Mouse (Mus musculus): Measurements from ENCODE around the gene Aldh6a1. TPM values are rescaled to one million over a fixed set of nuclear protein-coding genes. Genes with fewer than 3 reads are reported as not detected.

Gene Aldh6a1
- total and polyA plus RNA-seq, 2 experiments from 2014 or later: 37.4 to 41.3 TPM

- WGBS: under 1% methylated on average over 46 of the region's 52 CpGs
- Histone ChIP-seq H3K36me3 (ENCODE audit: insufficient read depth, low read length) (no peaks in the 10 kb centered on the region), H3K4me3 (ENCODE audit: low read depth, low read length) (peak overlapping the region; percentile 86), H3K27me3 (ENCODE audit: insufficient read depth, low read length) (no peaks in the 10 kb centered on the region), H3K9me3 (ENCODE audit: low read length) (no peaks in the 10 kb centered on the region), H3K4me1 (ENCODE audit: insufficient read depth, low read length) (peaks cover 2% of the 10 kb centered on the region; the same call in 1 of the 2 replicates), H3K27ac (ENCODE audit: low read depth, low read length) (peak overlapping the region; percentile 92), H3K9ac (replicated peaks; ENCODE audit: low read length, poor library complexity, severe bottlenecking) (peak overlapping the region; percentile 88), H3K4me2 (ENCODE audit: low read depth, low read length, poor library complexity, severe bottlenecking) (peak overlapping the region; percentile 82)
- DNase-seq (ENCODE audit: low spot score): peak; percentile 47
- 0 out of 2 replicates have a peak, but pooled peaks have one; percentile 2 for TF ChIP-seq CTCF (IDR thresholded peaks at IDR 0.05)
- ATAC-seq (ENCODE audit: low FRiP score): peak; percentile 76
Measured at GRCm38 (mm10) chr12:84407874-84408818, 42.7 kb downstream of the Aldh6a1 start.

GRCm38 (mm10) chr12:84407259-84407658 lies 43.5 kb downstream of the Aldh6a1 start:
- Histone ChIP-seq H3K36me3 (ENCODE audit: insufficient read depth, low read length) (no peaks in the 10 kb centered on the region), H3K9ac (replicated peaks; ENCODE audit: low read length, poor library complexity, severe bottlenecking) (no peak overlapping the region), H3K27ac (ENCODE audit: low read depth, low read length) (no peak overlapping the region), H3K4me3 (ENCODE audit: low read depth, low read length) (no peak overlapping the region), H3K4me2 (ENCODE audit: low read depth, low read length, poor library complexity, severe bottlenecking) (no peak overlapping the region), H3K27me3 (ENCODE audit: insufficient read depth, low read length) (no peaks in the 10 kb centered on the region), H3K4me1 (ENCODE audit: insufficient read depth, low read length) (peaks cover 2% of the 10 kb centered on the region; the same call in 1 of the 2 replicates), H3K9me3 (ENCODE audit: low read length) (no peaks in the 10 kb centered on the region)
- DNase-seq (ENCODE audit: low spot score): no peak
- 67% methylated on average over 4 of the region's 4 CpGs for WGBS
- peak; percentile 36; the same call in 1 of the 2 replicates for TF ChIP-seq CTCF (IDR thresholded peaks at IDR 0.05)
- no peak for ATAC-seq (ENCODE audit: low FRiP score)

- Histone ChIP-seq H3K9me3 (ENCODE audit: low read length) (no peaks in the 10 kb centered on the region), H3K9ac (replicated peaks; ENCODE audit: low read length, poor library complexity, severe bottlenecking) (no peak overlapping the region), H3K27me3 (ENCODE audit: insufficient read depth, low read length) (no peaks in the 10 kb centered on the region), H3K4me3 (ENCODE audit: low read depth, low read length) (no peak overlapping the region), H3K4me2 (ENCODE audit: low read depth, low read length, poor library complexity, severe bottlenecking) (no peak overlapping the region), H3K27ac (ENCODE audit: low read depth, low read length) (no peak overlapping the region), H3K36me3 (ENCODE audit: insufficient read depth, low read length) (no peaks in the 10 kb centered on the region), H3K4me1 (ENCODE audit: insufficient read depth, low read length) (peaks cover 2% of the 10 kb centered on the region; the same call in 1 of the 2 replicates)
- WGBS: 78% methylated on average over 6 of the region's 6 CpGs
- TF ChIP-seq CTCF (IDR thresholded peaks at IDR 0.05): no peak
- ATAC-seq (ENCODE audit: low FRiP score) (no peak), DNase-seq (ENCODE audit: low spot score) (no peak)
Measured at GRCm38 (mm10) chr12:84404541-84404940, 46.3 kb downstream of the Aldh6a1 start.

DNA sequence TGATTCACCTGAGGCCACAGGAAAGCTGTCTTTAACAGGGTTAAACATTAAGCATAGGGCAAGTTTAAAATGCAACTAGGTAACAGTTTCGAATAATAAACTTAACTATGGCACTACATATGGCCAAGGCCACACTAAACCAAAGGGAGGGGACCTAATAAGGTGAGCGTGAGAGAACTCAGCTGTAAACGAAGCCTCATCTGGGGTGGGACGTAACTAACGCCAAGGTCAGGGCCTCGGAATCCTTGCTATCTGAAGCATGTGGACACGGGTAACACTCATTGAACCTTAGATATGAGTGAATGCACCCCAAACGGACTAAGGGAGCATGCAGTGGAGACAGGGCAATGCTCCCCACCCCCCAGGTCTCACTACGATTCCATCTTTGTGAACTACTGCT lies 47.9 kb downstream of the Aldh6a1 start:
- no peak overlapping the region for H3K9ac ChIP-seq (replicated peaks; ENCODE audit: low read length, poor library complexity, severe bottlenecking)
- ATAC-seq (ENCODE audit: low FRiP score): no peak
- H3K4me2 ChIP-seq (ENCODE audit: low read depth, low read length, poor library complexity, severe bottlenecking): no peak overlapping the region
- H3K27me3 ChIP-seq (ENCODE audit: insufficient read depth, low read length): no peaks in the 10 kb centered on the region
- no peak for DNase-seq (ENCODE audit: low spot score)
- peaks cover 2% of the 10 kb centered on the region; the same call in 1 of the 2 replicates for H3K4me1 ChIP-seq (ENCODE audit: insufficient read depth, low read length)
- H3K27ac ChIP-seq (ENCODE audit: low read depth, low read length): no peak overlapping the region
- H3K9me3 ChIP-seq (ENCODE audit: low read length): no peaks in the 10 kb centered on the region
- H3K4me3 ChIP-seq (ENCODE audit: low read depth, low read length): no peak overlapping the region
- 83% methylated on average over 9 of the region's 9 CpGs for WGBS
- no peak for TF ChIP-seq CTCF (IDR thresholded peaks at IDR 0.05)
- H3K36me3 ChIP-seq (ENCODE audit: insufficient read depth, low read length): no peaks in the 10 kb centered on the region

- no peaks in the 10 kb centered on the region for H3K36me3 ChIP-seq (ENCODE audit: insufficient read depth, low read length)
- DNase-seq (ENCODE audit: low spot score) (no peak), ATAC-seq (ENCODE audit: low FRiP score) (no peak)
- no peaks in the 10 kb centered on the region for H3K4me1 ChIP-seq (ENCODE audit: insufficient read depth, low read length)
- no peak overlapping the region for H3K4me2 ChIP-seq (ENCODE audit: low read depth, low read length, poor library complexity, severe bottlenecking)
- H3K27ac ChIP-seq (ENCODE audit: low read depth, low read length): no peak overlapping the region
- H3K4me3 ChIP-seq (ENCODE audit: low read depth, low read length): no peak overlapping the region
- H3K27me3 ChIP-seq (ENCODE audit: insufficient read depth, low read length): no peaks in the 10 kb centered on the region
- TF ChIP-seq CTCF (IDR thresholded peaks at IDR 0.05): no peak
- H3K9ac ChIP-seq (replicated peaks; ENCODE audit: low read length, poor library complexity, severe bottlenecking): no peak overlapping the region
- 74% methylated on average over 3 of the region's 3 CpGs for WGBS
- no peaks in the 10 kb centered on the region for H3K9me3 ChIP-seq (ENCODE audit: low read length)
Measured at GRCm38 (mm10) chr12:84400653-84401052, 50.2 kb downstream of the Aldh6a1 start.

DNA sequence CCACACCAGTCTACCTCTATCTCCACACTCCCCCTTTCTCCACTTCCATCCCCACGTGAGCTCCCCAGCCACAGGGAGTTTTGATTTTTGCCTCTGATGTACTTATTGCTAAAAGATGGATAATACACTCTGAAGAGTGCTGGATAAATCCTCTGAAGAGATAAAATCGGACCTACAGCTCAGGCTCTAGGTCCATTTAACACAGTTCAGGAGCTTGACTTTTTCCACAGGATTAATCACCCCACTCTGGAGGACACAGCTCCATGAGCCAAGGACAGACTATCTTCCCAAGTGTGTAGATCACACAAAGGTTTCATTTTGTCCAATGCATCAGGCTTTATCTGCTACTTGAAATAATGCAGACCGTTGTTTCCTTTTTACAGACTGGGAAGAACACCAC lies 50.7 kb downstream of the Aldh6a1 start:
- H3K27me3 ChIP-seq (ENCODE audit: insufficient read depth, low read length): no peaks in the 10 kb centered on the region
- H3K27ac ChIP-seq (ENCODE audit: low read depth, low read length): no peak overlapping the region
- no peaks in the 10 kb centered on the region for H3K4me1 ChIP-seq (ENCODE audit: insufficient read depth, low read length)
- no peak overlapping the region for H3K9ac ChIP-seq (replicated peaks; ENCODE audit: low read length, poor library complexity, severe bottlenecking)
- 82% methylated on average over 3 of the region's 3 CpGs for WGBS
- no peak for TF ChIP-seq CTCF (IDR thresholded peaks at IDR 0.05)
- H3K4me2 ChIP-seq (ENCODE audit: low read depth, low read length, poor library complexity, severe bottlenecking): no peak overlapping the region
- H3K36me3 ChIP-seq (ENCODE audit: insufficient read depth, low read length): no peaks in the 10 kb centered on the region
- H3K9me3 ChIP-seq (ENCODE audit: low read length): no peaks in the 10 kb centered on the region
- H3K4me3 ChIP-seq (ENCODE audit: low read depth, low read length): no peak overlapping the region
- ATAC-seq (ENCODE audit: low FRiP score): no peak
- DNase-seq (ENCODE audit: low spot score): no peak

Measured in midbrain, postnatal 0 days (tissue).